8 mouse cellular contexts compared by ENCODE assay signal in the genomic region with DNA sequence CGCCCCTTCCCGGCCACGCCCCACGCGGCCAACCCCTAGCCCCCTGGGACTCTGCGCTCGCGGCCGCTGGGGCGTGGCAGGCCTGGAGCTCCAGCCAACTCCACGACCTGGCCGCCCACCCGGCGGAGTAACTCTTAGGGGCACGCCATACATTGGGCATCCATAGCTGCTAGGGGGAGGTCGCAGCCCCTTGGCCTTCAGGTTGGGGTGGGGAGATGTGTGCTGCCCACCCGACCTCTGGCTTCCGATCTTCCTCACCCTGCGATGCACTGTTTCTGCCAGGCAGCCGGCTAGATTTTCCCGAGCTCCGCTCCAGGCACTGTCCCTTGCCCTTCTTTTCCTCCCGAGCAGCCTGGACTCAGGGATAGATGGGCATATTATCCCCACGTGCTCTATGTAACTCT. TPM values are rescaled to one million over a fixed set of nuclear protein-coding genes. Genes with fewer than 3 reads are reported as not detected.
DNase-seq lines count a peak whose midpoint lies in the region; ATAC-seq and TF ChIP-seq lines count a peak whose summit lies in the region.

No protein-coding gene starts in this region.

- peak overlapping the region; percentile 45; the same call in 1 of the 2 replicates for H3K4me3 ChIP-seq in kidney, adult 2 months (ENCODE audit: insufficient read depth, low read depth, low read length)
- peak overlapping the region; percentile 43 for H3K4me3 ChIP-seq in embryonic facial prominence, embryonic 12.5 days
- H3K4me3 ChIP-seq in intestine, embryonic 15.5 days (replicated peaks) = peak overlapping the region; percentile 46

- H3K27me3 ChIP-seq in kidney, adult 2 months (replicated peaks; ENCODE audit: control insufficient read depth, insufficient read depth, low read length) = no peaks in the 10 kb centered on the region; the same call in 1 of the 2 replicates
- H3K27me3 ChIP-seq in embryonic facial prominence, embryonic 12.5 days = peaks cover 31% of the 10 kb centered on the region
- H3K27me3 ChIP-seq in intestine, embryonic 15.5 days (replicated peaks) = no peaks in the 10 kb centered on the region

- no peaks in the 10 kb centered on the region for H3K9me3 ChIP-seq in embryonic facial prominence, embryonic 12.5 days
- no peaks in the 10 kb centered on the region for H3K9me3 ChIP-seq in intestine, embryonic 15.5 days

- no peak for DNase-seq in kidney, adult 2 months
- DNase-seq in kidney, adult 9 months = no peak
- DNase-seq in neural tube, embryonic 10.5 days (ENCODE audit: extremely low spot score, low spot score) = peak; percentile 74
- DNase-seq in B cell, adult 2 months = no peak

- 17% methylated on average over 23 of the region's 24 CpGs for WGBS in kidney, adult 2 months
- WGBS in embryonic facial prominence, embryonic 12.5 days = under 1% methylated on average over 23 of the region's 24 CpGs
- WGBS in intestine, embryonic 15.5 days = 5% methylated on average over 24 of the region's 24 CpGs

- peak overlapping the region; percentile 72 for H3K9ac ChIP-seq in embryonic facial prominence, embryonic 12.5 days
- H3K9ac ChIP-seq in intestine, embryonic 15.5 days = peak overlapping the region; percentile 74

- no peak for TF ChIP-seq CTCF in kidney, adult 2 months (conservative IDR thresholded peaks at IDR 0.05; ENCODE audit: insufficient read depth, insufficient read length, low read depth, low read length)

- no peak for ATAC-seq in embryonic facial prominence, embryonic 12.5 days (ENCODE audit: insufficient number of reproducible peaks, insufficient read depth, low FRiP score, low TSS enrichment)
- peak; percentile 42 for ATAC-seq in intestine, embryonic 15.5 days
- no peak for ATAC-seq in megakaryocyte-erythroid progenitor cell, adult 5-6 weeks (replicated peaks; ENCODE audit: low FRiP score, low TSS enrichment, poor library complexity, severe bottlenecking)
- ATAC-seq in monocyte, adult 5-6 weeks (replicated peaks; ENCODE audit: insufficient number of reproducible peaks, low FRiP score, low TSS enrichment, poor library complexity, severe bottlenecking) = no peak

- TF ChIP-seq POLR2A in kidney, adult 2 months (IDR thresholded peaks at IDR 0.05; ENCODE audit: low read depth, low read length) = no peak

- no peak overlapping the region for H3K27ac ChIP-seq in kidney, adult 2 months (ENCODE audit: insufficient read depth, low read depth, low read length)
- peak overlapping the region; percentile 66; the same call in 1 of the 2 replicates for H3K27ac ChIP-seq in embryonic facial prominence, embryonic 12.5 days
- H3K27ac ChIP-seq in intestine, embryonic 15.5 days = peak overlapping the region; percentile 68

- no peaks in the 10 kb centered on the region for H3K4me1 ChIP-seq in kidney, adult 2 months (ENCODE audit: control insufficient read depth, insufficient read depth, low read length)
- H3K4me1 ChIP-seq in embryonic facial prominence, embryonic 12.5 days = peaks cover 52% of the 10 kb centered on the region
- peaks cover 51% of the 10 kb centered on the region for H3K4me1 ChIP-seq in intestine, embryonic 15.5 days (replicated peaks)

- H3K36me3 ChIP-seq in kidney, adult 2 months (ENCODE audit: control insufficient read depth, insufficient read depth, low read length) = no peaks in the 10 kb centered on the region
- H3K36me3 ChIP-seq in embryonic facial prominence, embryonic 12.5 days = no peaks in the 10 kb centered on the region
- no peaks in the 10 kb centered on the region for H3K36me3 ChIP-seq in intestine, embryonic 15.5 days

- H3K4me2 ChIP-seq in embryonic facial prominence, embryonic 12.5 days (replicated peaks) = peak overlapping the region; percentile 91
- H3K4me2 ChIP-seq in intestine, embryonic 15.5 days (replicated peaks) = peak overlapping the region; percentile 94

RNA-seq across cellular contexts. Expression of a gene that starts 25.8 kb away (rescaled TPM):
- 63.7 and 94.9 TPM in 2 replicates for polyA plus RNA-seq in kidney, adult 2 months (2012; rRNA removed)
- polyA plus RNA-seq in embryonic facial prominence, embryonic 12.5 days (2016; fragmentation: Nextera tagmentation; extraction: Ambion mirVana) = 13.4 and 19.5 TPM in 2 replicates
- 11.4 and 11.6 TPM in 2 replicates for polyA plus RNA-seq in intestine, embryonic 15.5 days (2015; fragmentation: Nextera tagmentation; extraction: Ambion mirVana)
- not detected in 2 replicates for total RNA-seq in megakaryocyte-erythroid progenitor cell, adult 5-6 weeks (2014; fragmentation: Nextera tagmentation)
- not detected in 2 replicates for total RNA-seq in megakaryocyte-erythroid progenitor cell, adult 5-6 weeks (2017)
- not detected in 3 replicates for total RNA-seq in monocyte, adult 5-6 weeks (2017)

RNA-seq across cellular contexts. Expression of a gene that starts 37.5 kb away (rescaled TPM):
- 47.4 and 51.2 TPM in 2 replicates for polyA plus RNA-seq in kidney, adult 2 months (2012; rRNA removed)
- polyA plus RNA-seq in embryonic facial prominence, embryonic 12.5 days (2016; fragmentation: Nextera tagmentation; extraction: Ambion mirVana) = 40.7 and 43.3 TPM in 2 replicates
- 31.8 and 33.1 TPM in 2 replicates for polyA plus RNA-seq in intestine, embryonic 15.5 days (2015; fragmentation: Nextera tagmentation; extraction: Ambion mirVana)
- total RNA-seq in megakaryocyte-erythroid progenitor cell, adult 5-6 weeks (2014; fragmentation: Nextera tagmentation) = 20.5 and 30.5 TPM in 2 replicates
- total RNA-seq in megakaryocyte-erythroid progenitor cell, adult 5-6 weeks (2017) = 12.3 and 34.4 TPM in 2 replicates
- 5.3 to 21.8 TPM (median 6.9 TPM) in 3 replicates for total RNA-seq in monocyte, adult 5-6 weeks (2017)

RNA-seq across cellular contexts. Expression of a gene that starts 37.8 kb away (rescaled TPM):
- 2.3 and 2.6 TPM in 2 replicates for polyA plus RNA-seq in kidney, adult 2 months (2012; rRNA removed)
- polyA plus RNA-seq in embryonic facial prominence, embryonic 12.5 days (2016; fragmentation: Nextera tagmentation; extraction: Ambion mirVana) = 227 and 249 TPM in 2 replicates
- polyA plus RNA-seq in intestine, embryonic 15.5 days (2015; fragmentation: Nextera tagmentation; extraction: Ambion mirVana) = 148 and 172 TPM in 2 replicates
- 121 and 124 TPM in 2 replicates for total RNA-seq in megakaryocyte-erythroid progenitor cell, adult 5-6 weeks (2014; fragmentation: Nextera tagmentation)
- 124 and 155 TPM in 2 replicates for total RNA-seq in megakaryocyte-erythroid progenitor cell, adult 5-6 weeks (2017)
- 24.9 to 30.8 TPM (median 27.7 TPM) in 3 replicates for total RNA-seq in monocyte, adult 5-6 weeks (2017)

RNA-seq across cellular contexts. Expression of a gene that starts 43.3 kb away (rescaled TPM):
- 12.7 and 15.7 TPM in 2 replicates for polyA plus RNA-seq in kidney, adult 2 months (2012; rRNA removed)
- 265 and 270 TPM in 2 replicates for polyA plus RNA-seq in embryonic facial prominence, embryonic 12.5 days (2016; fragmentation: Nextera tagmentation; extraction: Ambion mirVana)
- polyA plus RNA-seq in intestine, embryonic 15.5 days (2015; fragmentation: Nextera tagmentation; extraction: Ambion mirVana) = 196 and 228 TPM in 2 replicates
- 229 and 276 TPM in 2 replicates for total RNA-seq in megakaryocyte-erythroid progenitor cell, adult 5-6 weeks (2014; fragmentation: Nextera tagmentation)
- total RNA-seq in megakaryocyte-erythroid progenitor cell, adult 5-6 weeks (2017) = 348 and 369 TPM in 2 replicates
- 195 to 235 TPM (median 203 TPM) in 3 replicates for total RNA-seq in monocyte, adult 5-6 weeks (2017)

Comparison
In these comparisons a context has a peak if more than half of its experiments do, and no peak if none do; other contexts are left out.
1. RNA of a gene that starts 37.8 kb away (polyA plus RNA-seq): 227 to 249 TPM in embryonic facial prominence, embryonic 12.5 days and 148 to 172 TPM in intestine, embryonic 15.5 days; 2.3 to 2.6 TPM in kidney, adult 2 months; every median in the first group is over 10 times any median in the second.
2. Peak in every context shown above with its lines, with median percentiles within 50 percentile points of each other: H3K4me3 ChIP-seq.